Mouse (Mus musculus) hindbrain, embryonic 12.5 days (tissue): ENCODE measurements around the gene Zfp664. TPM values are rescaled to one million over a fixed set of nuclear protein-coding genes. Genes with fewer than 3 reads are reported as not detected.

Experiments
- ATAC-seq: fragments of 200-750 bp; cut with Nextera tagmentation; 2 replicates; pipeline ENCODE4 v1.8.0; 2017; ENCODE audit warnings: moderate TSS enrichment; ENCODE audit not compliant: low FRiP score
- H3K27ac ChIP-seq: fragments of 300-500 bp; sonication (generic); 2 replicates; pipeline ENCODE4 v1.5.1; 2016; ENCODE audit warnings: mild to moderate bottlenecking
- H3K27me3 ChIP-seq: fragments of 300-500 bp; sonication (generic); 2 replicates; pipeline ENCODE4 v1.6.1; 2016; ENCODE audit warnings: mild to moderate bottlenecking
- H3K36me3 ChIP-seq: fragments of 300-500 bp; sonication (generic); 2 replicates; pipeline ENCODE4 v1.6.1; 2016; ENCODE audit warnings: mild to moderate bottlenecking
- H3K4me1 ChIP-seq: fragments of 300-500 bp; sonication (generic); 2 replicates; pipeline ENCODE4 v1.6.1; 2016
- H3K4me2 ChIP-seq: fragments of 300-500 bp; sonication (generic); replicated peaks from 2 replicates; pipeline ENCODE4 v1.6.1; 2016; ENCODE audit warnings: mild to moderate bottlenecking
- H3K4me3 ChIP-seq: fragments of 300-500 bp; sonication (generic); 2 replicates; pipeline ENCODE4 v1.5.1; 2016; ENCODE audit warnings: mild to moderate bottlenecking
- H3K9ac ChIP-seq: fragments of 300-500 bp; sonication (generic); 2 replicates; pipeline ENCODE4 v1.6.1; 2016; ENCODE audit warnings: mild to moderate bottlenecking, moderate library complexity
- H3K9me3 ChIP-seq: fragments of 300-500 bp; sonication (generic); replicated peaks from 2 replicates; pipeline ENCODE4 v1.6.1; 2016; ENCODE audit warnings: mild to moderate bottlenecking
- WGBS: fragments of 180-500 bp; shearing (Covaris S2); methylation state at CpG from one replicate; pipeline ENCODE4 v1.1.7; 2016; 5-methylcytosine and 5-hydroxymethylcytosine counted together
- polyA plus RNA-seq: library from polyadenylated mRNA; unstranded; fragments of >200 nt; fragmentation: Nextera tagmentation; extraction: Ambion mirVana; gene quantifications from 2 replicates; pipeline ENCODE4 v1.2.1, GENCODE M21; 2016

Gene Zfp664
- polyA plus RNA-seq = 145 and 152 TPM in 2 replicates

DNA sequence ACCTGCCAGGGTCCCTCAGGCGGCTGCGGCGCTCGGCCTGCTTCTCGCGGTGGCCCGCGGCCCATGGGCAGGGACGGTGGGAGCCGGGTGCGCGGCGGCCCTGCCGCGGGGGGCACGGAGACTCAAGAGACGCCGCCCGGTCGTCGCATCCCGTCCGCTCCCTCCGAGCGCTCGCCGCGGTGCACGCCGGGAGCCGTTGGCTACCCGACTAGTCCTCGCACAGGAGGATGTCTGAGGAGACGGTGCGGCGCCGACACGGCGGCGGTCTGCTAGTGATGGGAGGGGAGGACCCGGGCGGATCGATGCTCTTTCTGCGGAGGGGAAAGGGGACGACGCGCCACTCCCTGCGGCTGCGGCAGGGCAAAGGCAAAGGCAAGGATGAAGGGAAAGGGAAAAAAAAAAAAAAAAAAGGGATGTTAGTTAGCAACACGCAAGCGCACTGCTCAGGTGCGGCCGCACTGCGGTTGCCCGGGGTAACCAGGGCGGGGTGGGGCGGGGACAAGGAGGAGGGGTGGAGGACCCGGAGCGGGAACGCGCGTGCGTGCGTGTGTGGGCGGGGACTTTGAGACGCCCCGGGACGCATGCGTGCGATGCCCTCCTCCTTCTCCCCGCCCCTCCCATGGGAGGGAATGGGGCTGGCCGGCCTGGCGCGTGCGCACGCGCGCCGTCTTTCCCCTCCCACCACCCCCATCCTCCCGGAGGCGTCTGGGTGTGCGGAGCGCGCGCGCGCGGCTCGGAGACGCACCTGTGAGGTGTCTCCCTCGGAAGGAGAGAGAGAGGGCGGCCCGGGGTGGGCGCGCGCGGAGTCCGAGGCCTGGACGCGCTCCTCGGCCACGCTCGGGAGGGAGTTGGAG, at the start of gene Zfp664, which contains the start of gene Ccdc92:
Gene Zfp664, plus strand, starts transcription at position 679 of the 854 bp plus-strand sequence.
Gene Ccdc92, minus strand, starts transcription at position 412 of the 854 bp plus-strand sequence.
- peak within 1 kb of the TSS; percentile 97 for H3K4me2 ChIP-seq
- peaks cover 34% of the 10 kb centered on the region for H3K4me1 ChIP-seq
- H3K27ac ChIP-seq = peak within 1 kb of the TSS; percentile 97
- peaks cover 19% of the 10 kb centered on the region for H3K27me3 ChIP-seq
- H3K36me3 ChIP-seq = 0 out of 2 replicates have a peak, but pooled peaks cover 8% of the 10 kb centered on the region
- ATAC-seq = peak; percentile 92
- peak within 1 kb of the TSS; percentile 97 for H3K4me3 ChIP-seq
- under 1% methylated on average over 84 of the region's 103 CpGs for WGBS
- peak within 1 kb of the TSS; percentile 98 for H3K9ac ChIP-seq
- no peaks in the 10 kb centered on the region for H3K9me3 ChIP-seq

DNA sequence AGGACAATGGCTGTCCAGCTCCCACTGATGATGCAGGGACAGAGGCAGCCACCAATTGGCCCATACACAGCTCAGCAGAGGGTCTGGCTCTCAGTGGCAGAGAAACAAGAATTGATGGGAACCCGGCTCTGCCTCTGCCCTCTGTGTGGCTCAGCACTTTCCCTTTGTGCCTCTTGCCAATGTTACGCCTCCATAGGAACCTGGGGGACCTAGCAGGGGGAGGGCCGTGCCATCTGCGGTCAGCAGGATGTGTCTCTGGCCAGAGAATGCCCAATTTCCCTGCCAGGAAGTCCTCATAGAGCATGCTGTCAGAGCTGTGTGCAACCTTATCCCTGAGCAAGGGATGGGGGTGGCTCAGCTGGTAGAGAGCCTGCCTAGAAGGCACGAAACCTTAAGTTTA, 47.7 kb upstream of the Zfp664 start:
- Histone ChIP-seq H3K4me1 (no peaks in the 10 kb centered on the region), H3K9me3 (peaks cover 3% of the 10 kb centered on the region; the same call in 1 of the 2 replicates), H3K9ac (no peak overlapping the region), H3K4me2 (no peak overlapping the region), H3K27me3 (no peaks in the 10 kb centered on the region), H3K27ac (no peak overlapping the region), H3K36me3 (no peaks in the 10 kb centered on the region), H3K4me3 (no peak overlapping the region)
- no peak for ATAC-seq
- 67% methylated on average over 5 of the region's 5 CpGs for WGBS

- Histone ChIP-seq H3K36me3 (no peaks in the 10 kb centered on the region), H3K4me2 (no peak overlapping the region), H3K9me3 (peaks cover 3% of the 10 kb centered on the region; the same call in 1 of the 2 replicates), H3K27me3 (no peaks in the 10 kb centered on the region), H3K27ac (no peak overlapping the region), H3K9ac (no peak overlapping the region), H3K4me1 (no peaks in the 10 kb centered on the region), H3K4me3 (no peak overlapping the region)
- no peak for ATAC-seq
- 90% methylated on average over 15 of the region's 15 CpGs for WGBS
Observed at GRCm38 (mm10) chr5:124817050-124817449, 45.4 kb upstream of the Zfp664 start.

DNA sequence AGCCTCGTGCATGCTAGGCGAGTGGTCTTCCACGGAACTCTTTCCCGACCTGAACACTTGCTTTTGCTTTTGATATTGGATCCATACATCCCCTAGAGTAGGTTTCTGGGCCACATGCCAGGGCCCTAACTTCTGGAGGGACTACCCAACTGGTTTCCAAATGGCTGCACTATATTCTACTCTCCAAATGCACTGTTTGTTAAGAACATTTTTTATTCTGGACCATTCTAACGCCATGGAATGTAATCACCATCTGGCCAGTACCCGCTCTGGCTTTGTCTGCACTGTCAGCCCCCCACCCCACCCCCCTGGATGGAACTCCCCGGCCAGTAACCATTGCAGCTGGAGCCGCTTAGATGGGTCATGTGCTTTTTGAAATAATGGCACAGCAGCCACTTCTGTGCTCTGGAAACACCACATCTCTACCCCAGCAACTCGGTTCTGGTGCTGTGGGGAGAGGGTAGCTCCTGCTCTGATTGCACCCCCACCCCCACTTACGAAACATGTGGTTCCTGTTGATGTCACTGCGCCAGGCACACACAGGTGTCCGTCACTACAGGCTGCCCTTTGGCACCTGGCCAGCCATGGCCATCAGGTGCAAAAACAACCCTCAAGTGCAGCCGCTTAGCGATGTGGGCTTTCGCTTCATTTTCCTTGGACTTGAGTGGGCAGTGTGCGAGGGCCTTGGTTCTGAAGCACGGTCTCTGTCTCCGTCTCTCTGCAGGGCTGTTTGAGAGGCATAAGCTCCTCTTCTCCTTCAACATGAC, 40.2 kb upstream of the Zfp664 start:
- Histone ChIP-seq H3K4me1 (peaks cover 3% of the 10 kb centered on the region; the same call in 1 of the 2 replicates), H3K27me3 (no peaks in the 10 kb centered on the region), H3K4me3 (no peak overlapping the region), H3K4me2 (no peak overlapping the region), H3K36me3 (no peaks in the 10 kb centered on the region), H3K27ac (no peak overlapping the region), H3K9me3 (peaks cover 3% of the 10 kb centered on the region; the same call in 1 of the 2 replicates), H3K9ac (no peak overlapping the region)
- WGBS = 82% methylated on average over 18 of the region's 18 CpGs
- ATAC-seq = no peak

- Histone ChIP-seq H3K4me1 (no peaks in the 10 kb centered on the region), H3K9ac (no peak overlapping the region), H3K9me3 (no peaks in the 10 kb centered on the region), H3K36me3 (peaks cover 17% of the 10 kb centered on the region), H3K27ac (no peak overlapping the region), H3K27me3 (no peaks in the 10 kb centered on the region), H3K4me3 (no peak overlapping the region), H3K4me2 (no peak overlapping the region)
- ATAC-seq = no peak
- WGBS = 94% methylated on average over 12 of the region's 12 CpGs
Observed at GRCm38 (mm10) chr5:124830331-124830730, 32.2 kb upstream of the Zfp664 start.

GRCm38 (mm10) chr5:124835218-124835617, 27.3 kb upstream of the Zfp664 start:
- H3K27me3 ChIP-seq = no peaks in the 10 kb centered on the region
- 94% methylated on average over 15 of the region's 15 CpGs for WGBS
- H3K36me3 ChIP-seq = peaks cover 34% of the 10 kb centered on the region
- no peaks in the 10 kb centered on the region for H3K4me1 ChIP-seq
- H3K27ac ChIP-seq = no peak overlapping the region
- no peaks in the 10 kb centered on the region for H3K9me3 ChIP-seq
- no peak for ATAC-seq
- H3K4me2 ChIP-seq = no peak overlapping the region
- no peak overlapping the region for H3K9ac ChIP-seq
- H3K4me3 ChIP-seq = no peak overlapping the region

GRCm38 (mm10) chr5:124836075-124836474, 26.4 kb upstream of the Zfp664 start:
- no peak overlapping the region for H3K9ac ChIP-seq
- H3K4me2 ChIP-seq = no peak overlapping the region
- no peak overlapping the region for H3K27ac ChIP-seq
- H3K4me3 ChIP-seq = no peak overlapping the region
- H3K27me3 ChIP-seq = no peaks in the 10 kb centered on the region
- no peaks in the 10 kb centered on the region; the same call in 1 of the 2 replicates for H3K4me1 ChIP-seq
- no peak for ATAC-seq
- H3K9me3 ChIP-seq = no peaks in the 10 kb centered on the region
- WGBS = 91% methylated on average over 10 of the region's 10 CpGs
- H3K36me3 ChIP-seq = peaks cover 34% of the 10 kb centered on the region

- no peak overlapping the region for H3K27ac ChIP-seq
- no peaks in the 10 kb centered on the region for H3K27me3 ChIP-seq
- H3K9ac ChIP-seq = no peak overlapping the region
- no peak overlapping the region for H3K4me2 ChIP-seq
- ATAC-seq = no peak
- no peaks in the 10 kb centered on the region for H3K9me3 ChIP-seq
- H3K4me3 ChIP-seq = no peak overlapping the region
- H3K4me1 ChIP-seq = no peaks in the 10 kb centered on the region; the same call in 1 of the 2 replicates
- H3K36me3 ChIP-seq = peaks cover 34% of the 10 kb centered on the region
- 68% methylated on average over 4 of the region's 4 CpGs for WGBS
Observed at GRCm38 (mm10) chr5:124836621-124837020, 25.9 kb upstream of the Zfp664 start.

DNA sequence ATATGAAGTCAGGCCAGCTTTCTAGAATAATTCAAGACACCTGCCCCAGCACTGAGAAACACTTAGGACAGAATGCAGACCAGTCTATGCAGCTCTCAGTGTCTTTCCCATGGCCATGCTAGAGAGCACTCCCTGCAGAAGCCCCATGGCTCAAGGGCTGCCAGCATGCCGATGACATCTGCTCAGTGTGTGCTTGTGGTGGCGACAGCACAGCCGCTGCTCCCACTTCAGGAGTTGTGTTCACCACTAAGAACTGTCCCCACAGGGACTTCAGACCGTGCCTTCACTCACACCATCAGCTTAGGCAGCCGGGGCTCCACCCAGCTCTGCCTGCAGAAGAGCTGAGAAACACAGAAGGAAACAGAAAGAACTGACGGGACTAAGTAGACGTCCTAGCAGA, 22.3 kb upstream of the Zfp664 start:
- Histone ChIP-seq H3K4me2 (no peak overlapping the region), H3K36me3 (peaks cover 17% of the 10 kb centered on the region), H3K4me1 (peaks cover 4% of the 10 kb centered on the region; the same call in 1 of the 2 replicates), H3K27ac (no peak overlapping the region), H3K9ac (no peak overlapping the region), H3K27me3 (no peaks in the 10 kb centered on the region), H3K4me3 (no peak overlapping the region), H3K9me3 (no peaks in the 10 kb centered on the region)
- 75% methylated on average over 7 of the region's 7 CpGs for WGBS
- ATAC-seq = no peak

- no peak overlapping the region for H3K9ac ChIP-seq
- H3K4me1 ChIP-seq = peaks cover 4% of the 10 kb centered on the region; the same call in 1 of the 2 replicates
- no peak for ATAC-seq
- no peaks in the 10 kb centered on the region for H3K9me3 ChIP-seq
- H3K36me3 ChIP-seq = peaks cover 13% of the 10 kb centered on the region
- H3K27me3 ChIP-seq = no peaks in the 10 kb centered on the region
- WGBS = 88% methylated on average over 2 of the region's 2 CpGs
- H3K27ac ChIP-seq = no peak overlapping the region
- no peak overlapping the region for H3K4me2 ChIP-seq
- H3K4me3 ChIP-seq = no peak overlapping the region
Observed at GRCm38 (mm10) chr5:124840669-124841068, 21.8 kb upstream of the Zfp664 start.

DNA sequence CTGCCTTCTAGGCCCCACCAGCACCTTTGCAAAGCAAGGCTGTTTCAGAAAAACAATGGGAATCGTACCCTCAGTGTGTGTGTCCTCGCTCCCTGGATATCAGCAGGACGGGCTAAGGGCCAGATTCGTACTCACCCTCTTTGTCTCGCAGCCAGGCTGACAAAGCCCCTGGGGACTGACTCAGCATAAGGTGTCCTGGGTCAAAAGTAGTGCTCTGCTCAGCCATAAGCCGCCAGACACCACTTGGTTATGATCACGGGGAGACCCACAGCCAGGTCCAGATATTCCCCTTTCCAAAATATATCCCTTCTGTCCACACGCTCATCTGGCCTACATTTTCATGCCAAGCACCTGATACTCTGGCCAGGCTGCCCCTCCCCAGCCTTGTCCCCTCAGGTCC, 19.1 kb upstream of the Zfp664 start:
- H3K4me2 ChIP-seq = no peak overlapping the region
- peak overlapping the region; percentile 52 for H3K27ac ChIP-seq
- 71% methylated on average over 8 of the region's 8 CpGs for WGBS
- peaks cover 9% of the 10 kb centered on the region; the same call in 1 of the 2 replicates for H3K4me1 ChIP-seq
- no peaks in the 10 kb centered on the region for H3K9me3 ChIP-seq
- no peak for ATAC-seq
- no peaks in the 10 kb centered on the region for H3K36me3 ChIP-seq
- H3K27me3 ChIP-seq = no peaks in the 10 kb centered on the region
- H3K9ac ChIP-seq = no peak overlapping the region
- H3K4me3 ChIP-seq = no peak overlapping the region

- Histone ChIP-seq H3K27me3 (no peaks in the 10 kb centered on the region), H3K36me3 (no peaks in the 10 kb centered on the region), H3K4me1 (peaks cover 9% of the 10 kb centered on the region; the same call in 1 of the 2 replicates), H3K27ac (no peak overlapping the region), H3K9ac (no peak overlapping the region), H3K4me2 (no peak overlapping the region), H3K4me3 (no peak overlapping the region), H3K9me3 (no peaks in the 10 kb centered on the region)
- ATAC-seq = no peak
- 81% methylated on average over 4 of the region's 4 CpGs for WGBS
Observed at GRCm38 (mm10) chr5:124844929-124845328, 17.6 kb upstream of the Zfp664 start.
